Comparison of ENCODE assay signal across 8 mouse cellular contexts in the genomic region with DNA sequence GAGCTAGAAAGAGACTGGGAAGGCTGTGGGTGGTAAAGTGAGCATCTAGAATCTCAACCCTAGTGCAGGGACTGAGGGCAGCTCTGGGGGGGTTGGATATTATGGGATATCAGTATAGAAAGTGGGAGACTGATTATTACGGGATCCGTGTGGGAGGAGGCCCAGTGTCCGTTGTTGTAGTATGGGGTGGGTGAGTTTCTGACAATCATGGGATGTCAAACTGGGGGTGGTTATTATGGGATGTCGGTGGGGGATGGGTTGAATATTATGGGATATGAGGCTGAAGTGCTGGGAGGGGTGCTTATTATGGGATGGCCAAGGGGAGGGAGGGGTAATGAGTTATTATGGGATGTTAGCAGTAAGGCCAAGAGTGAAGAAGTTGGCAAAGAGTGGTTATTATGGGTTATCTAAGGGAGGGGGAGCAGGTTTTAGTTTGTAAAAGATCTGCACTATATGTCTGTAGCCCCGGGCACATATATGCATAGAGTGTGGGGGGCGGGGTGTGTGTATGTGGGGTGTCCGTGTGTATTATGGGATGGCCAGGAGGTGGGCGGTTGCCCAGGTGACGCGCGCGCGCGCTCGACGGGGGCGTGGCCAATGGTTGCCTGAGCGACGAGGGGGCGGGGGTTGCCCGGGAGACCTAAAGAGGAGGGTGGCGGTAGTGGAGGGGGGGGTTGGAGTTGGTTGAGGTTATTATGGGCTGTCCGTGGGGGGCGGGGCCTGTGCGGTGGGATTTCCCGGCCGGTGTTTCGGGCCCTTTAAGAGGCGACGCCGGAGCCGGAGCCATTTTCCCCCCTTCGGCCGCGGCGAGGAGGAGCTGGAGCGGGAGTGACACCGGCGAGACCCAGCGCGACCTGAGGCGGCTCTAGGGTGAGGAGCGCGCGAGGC. TPM values are rescaled to one million over a fixed set of nuclear protein-coding genes. Genes with fewer than 3 reads are reported as not detected.
DNase-seq lines count a peak whose midpoint lies in the region; ATAC-seq and TF ChIP-seq lines count a peak whose summit lies in the region.

TSS of gene Chd4 (plus strand) at position 591 of the 888 bp plus-strand sequence.

- H3K9me3 ChIP-seq in embryonic facial prominence, embryonic 12.5 days: no peaks in the 10 kb centered on the region
- H3K9me3 ChIP-seq in limb, embryonic 11.5 days (ENCODE audit: control insufficient read depth, low read length): no peaks in the 10 kb centered on the region
- H3K9me3 ChIP-seq in midbrain, embryonic 13.5 days: no peaks in the 10 kb centered on the region

- TF ChIP-seq CTCF in kidney, adult 2 months (conservative IDR thresholded peaks at IDR 0.05; ENCODE audit: insufficient read depth, insufficient read length, low read depth, low read length): no peak

- peak within 1 kb of the TSS; percentile 97 for H3K9ac ChIP-seq in embryonic facial prominence, embryonic 12.5 days
- H3K9ac ChIP-seq in limb, embryonic 11.5 days (ENCODE audit: low read length): peak within 1 kb of the TSS; percentile 89
- peak within 1 kb of the TSS; percentile 96 for H3K9ac ChIP-seq in midbrain, embryonic 13.5 days (replicated peaks)

- WGBS in embryonic facial prominence, embryonic 12.5 days: 6% methylated on average over 30 of the region's 45 CpGs
- 2% methylated on average over 44 of the region's 45 CpGs for WGBS in kidney, adult 2 months
- 3% methylated on average over 43 of the region's 45 CpGs for WGBS in limb, embryonic 11.5 days
- 1% methylated on average over 33 of the region's 45 CpGs for WGBS in midbrain, embryonic 13.5 days

- peak; percentile 69 for TF ChIP-seq POLR2A in kidney, adult 2 months (IDR thresholded peaks at IDR 0.05; ENCODE audit: low read depth, low read length)

- H3K4me1 ChIP-seq in embryonic facial prominence, embryonic 12.5 days: peaks cover 35% of the 10 kb centered on the region
- H3K4me1 ChIP-seq in kidney, adult 2 months (ENCODE audit: control insufficient read depth, insufficient read depth, low read length): peaks cover 23% of the 10 kb centered on the region
- peaks cover 29% of the 10 kb centered on the region for H3K4me1 ChIP-seq in limb, embryonic 11.5 days (ENCODE audit: control insufficient read depth, insufficient read depth, low read length)
- peaks cover 47% of the 10 kb centered on the region for H3K4me1 ChIP-seq in midbrain, embryonic 13.5 days (replicated peaks)

- peak within 1 kb of the TSS; percentile 100 for H3K4me3 ChIP-seq in embryonic facial prominence, embryonic 12.5 days
- H3K4me3 ChIP-seq in kidney, adult 2 months (ENCODE audit: insufficient read depth, low read depth, low read length): peak within 1 kb of the TSS; percentile 99
- H3K4me3 ChIP-seq in limb, embryonic 11.5 days (ENCODE audit: low read depth, low read length): peak within 1 kb of the TSS; percentile 100
- peak within 1 kb of the TSS; percentile 98 for H3K4me3 ChIP-seq in midbrain, embryonic 13.5 days (replicated peaks)

- peak within 1 kb of the TSS; percentile 96 for H3K27ac ChIP-seq in embryonic facial prominence, embryonic 12.5 days
- H3K27ac ChIP-seq in kidney, adult 2 months (ENCODE audit: insufficient read depth, low read depth, low read length): peak within 1 kb of the TSS; percentile 95
- H3K27ac ChIP-seq in limb, embryonic 11.5 days (replicated peaks; ENCODE audit: low read depth, low read length): peak within 1 kb of the TSS; percentile 95
- peak within 1 kb of the TSS; percentile 96 for H3K27ac ChIP-seq in midbrain, embryonic 13.5 days

- peak; percentile 94 for DNase-seq in 3134 (ENCODE audit: extremely low read depth, insufficient read length, low spot score)
- peak; percentile 96 to 99 for DNase-seq in adrenal gland, postnatal 36 days
- peak; percentile 90 to 93 for DNase-seq in heart, adult 18-20 months
- peak; percentile 97 for DNase-seq in kidney, adult 2 months
- DNase-seq in limb, embryonic 11.5 days (ENCODE audit: low spot score): peak; percentile 92
- DNase-seq in spleen, adult 12 weeks (ENCODE audit: low spot score): peak; percentile 80

- H3K36me3 ChIP-seq in embryonic facial prominence, embryonic 12.5 days: peaks cover 26% of the 10 kb centered on the region
- H3K36me3 ChIP-seq in kidney, adult 2 months (ENCODE audit: control insufficient read depth, insufficient read depth, low read length): peaks cover 2% of the 10 kb centered on the region; the same call in 1 of the 2 replicates
- H3K36me3 ChIP-seq in limb, embryonic 11.5 days (ENCODE audit: control insufficient read depth, insufficient read depth, low read length): peaks cover 10% of the 10 kb centered on the region
- H3K36me3 ChIP-seq in midbrain, embryonic 13.5 days: peaks cover 23% of the 10 kb centered on the region

- H3K4me2 ChIP-seq in embryonic facial prominence, embryonic 12.5 days (replicated peaks): peak within 1 kb of the TSS; percentile 88
- peak within 1 kb of the TSS; percentile 94 for H3K4me2 ChIP-seq in limb, embryonic 11.5 days (ENCODE audit: low read depth, severe bottlenecking)
- H3K4me2 ChIP-seq in midbrain, embryonic 13.5 days (replicated peaks): peak within 1 kb of the TSS; percentile 94

- ATAC-seq in embryonic facial prominence, embryonic 12.5 days (ENCODE audit: insufficient number of reproducible peaks, insufficient read depth, low FRiP score, low TSS enrichment): peak; percentile 59
- ATAC-seq in limb, embryonic 11.5 days (ENCODE audit: insufficient number of reproducible peaks, low FRiP score, low TSS enrichment, low read depth): peak; percentile 75
- peak; percentile 80 for ATAC-seq in midbrain, embryonic 13.5 days

- no peaks in the 10 kb centered on the region for H3K27me3 ChIP-seq in embryonic facial prominence, embryonic 12.5 days
- no peaks in the 10 kb centered on the region for H3K27me3 ChIP-seq in kidney, adult 2 months (replicated peaks; ENCODE audit: control insufficient read depth, insufficient read depth, low read length)
- H3K27me3 ChIP-seq in limb, embryonic 11.5 days (ENCODE audit: control insufficient read depth, insufficient read depth, low read length): no peaks in the 10 kb centered on the region
- H3K27me3 ChIP-seq in midbrain, embryonic 13.5 days: no peaks in the 10 kb centered on the region

RNA-seq across cellular contexts. Expression of gene Chd4, which starts in this region (rescaled TPM):
- total RNA-seq in adrenal gland, postnatal 36 days (2021): 100 to 1,000 TPM; 166 to 201 TPM
- polyA plus RNA-seq in embryonic facial prominence, embryonic 12.5 days (2016; fragmentation: Nextera tagmentation; extraction: Ambion mirVana): 90.0 and 104 TPM in 2 replicates
- total RNA-seq in heart, adult 18-20 months (2021): 100 to 1,000 TPM; 105 to 111 TPM
- polyA plus RNA-seq in kidney, adult 2 months (2012; rRNA removed): 43.6 and 57.7 TPM in 2 replicates
- 110 and 117 TPM in 2 replicates for polyA plus RNA-seq in limb, embryonic 11.5 days (2014; fragmentation: Nextera tagmentation; extraction: Ambion mirVana)
- 133 and 138 TPM in 2 replicates for polyA plus RNA-seq in midbrain, embryonic 13.5 days (2015; fragmentation: Nextera tagmentation; extraction: Ambion mirVana)

Comparison
In these comparisons a context has a peak if more than half of its experiments do, and no peak if none do; other contexts are left out.
1. Peak in every context shown above with its lines: DNase-seq, ATAC-seq, H3K4me3 ChIP-seq and H3K27ac ChIP-seq.